Mouse (Mus musculus): ENCODE measurements around the gene Ttc38. TPM values are rescaled to one million over a fixed set of nuclear protein-coding genes. Genes with fewer than 3 reads are reported as not detected.
A peak's percentile ranks its signal among the peaks of the same experiment; 100 is the strongest.

Ttc38 gene
- total RNA-seq, 2 experiments from 2014 or later: 5.7 to 6.5 TPM

DNA sequence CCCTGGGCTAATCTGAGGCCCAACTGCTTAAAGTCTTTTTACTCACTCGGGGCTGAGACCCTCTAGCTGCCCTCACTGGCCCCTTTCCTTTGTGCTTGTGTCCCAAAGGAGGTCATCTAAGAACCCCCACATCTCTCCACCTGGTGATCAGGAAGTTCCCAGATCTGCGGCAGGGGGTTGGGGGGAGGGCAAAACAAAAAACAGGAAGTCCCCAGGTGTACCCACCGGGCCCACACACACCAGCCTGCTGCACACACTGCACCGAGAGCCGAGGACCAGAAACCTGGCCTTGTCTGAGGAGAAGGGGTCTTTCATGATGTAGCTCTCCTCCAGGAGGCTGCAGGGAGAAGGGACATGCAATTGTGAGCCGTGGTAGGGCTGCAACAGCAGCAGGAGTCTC is 24.1 kb upstream of the Ttc38 start:
- no peak for TF ChIP-seq CTCF (conservative IDR thresholded peaks at IDR 0.05)
- no peak overlapping the region for H3K4me3 ChIP-seq

GRCm38 (mm10) chr15:85808434-85808833 is 23.7 kb upstream of the Ttc38 start:
- DNase-seq (ENCODE audit: low spot score in 2 of 2): no peak
- no peak overlapping the region for H3K4me3 ChIP-seq
- peak; percentile 42 for TF ChIP-seq CTCF (conservative IDR thresholded peaks at IDR 0.05)
- no peak overlapping the region for H3K27ac ChIP-seq

More for the DNA sequence above, 24.1 kb upstream of the Ttc38 start:
- DNase-seq (ENCODE audit: low spot score in 2 of 2): no peak
- no peak overlapping the region for H3K27ac ChIP-seq

DNA sequence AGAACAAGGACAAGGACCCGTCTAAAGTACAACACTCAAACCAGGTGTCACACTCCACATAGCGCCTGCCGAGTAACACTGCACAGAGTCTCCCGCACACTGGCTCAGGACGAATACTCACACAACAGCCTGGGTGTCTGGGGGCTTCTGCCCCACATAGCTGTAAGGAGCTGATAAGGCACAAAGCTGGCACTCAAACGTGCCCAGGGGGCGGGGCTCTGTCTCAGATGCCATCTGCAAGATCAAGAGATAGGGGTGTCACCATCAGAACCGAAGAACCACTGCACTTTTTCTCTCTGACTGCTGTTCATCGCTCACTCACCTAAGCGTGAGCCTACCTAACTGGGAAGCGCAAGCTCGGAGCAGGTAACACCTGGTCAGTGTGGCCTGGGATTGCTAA is 23.0 kb upstream of the Ttc38 start:
- no peak for DNase-seq (ENCODE audit: low spot score in 2 of 2)
- no peak overlapping the region for H3K27ac ChIP-seq
- TF ChIP-seq CTCF (conservative IDR thresholded peaks at IDR 0.05): no peak
- no peak overlapping the region for H3K4me3 ChIP-seq

DNA sequence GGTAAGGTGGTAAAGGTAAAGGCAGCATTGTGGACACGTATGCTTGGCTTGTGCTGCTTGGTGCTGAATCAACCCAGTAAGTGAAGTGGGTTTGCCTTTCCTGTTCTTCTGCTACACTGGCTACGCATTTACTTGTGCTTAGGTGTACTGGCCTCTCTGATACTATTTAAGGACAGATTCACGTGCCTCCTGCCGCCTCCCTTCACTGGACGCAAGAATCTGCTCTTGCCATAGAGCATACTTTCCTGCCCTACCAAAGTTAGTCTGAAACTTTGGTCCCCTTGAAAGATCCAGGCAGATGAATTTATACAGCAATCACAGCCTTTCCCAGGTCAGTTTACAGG is 21.7 kb upstream of the Ttc38 start:
- Histone ChIP-seq H3K27ac (peak overlapping the region; percentile 100), H3K4me3 (peak overlapping the region; percentile 74)
- no peak for DNase-seq (ENCODE audit: low spot score in 2 of 2)
- no peak for TF ChIP-seq CTCF (conservative IDR thresholded peaks at IDR 0.05)

- peak overlapping the region; percentile 74 for H3K4me3 ChIP-seq
- peak; percentile 82 to 90 for DNase-seq (ENCODE audit: low spot score in 2 of 2)
- no peak for TF ChIP-seq CTCF (conservative IDR thresholded peaks at IDR 0.05)
- peak overlapping the region; percentile 100 for H3K27ac ChIP-seq
Observed at GRCm38 (mm10) chr15:85810806-85811521, 21.1 kb upstream of the Ttc38 start.

DNA sequence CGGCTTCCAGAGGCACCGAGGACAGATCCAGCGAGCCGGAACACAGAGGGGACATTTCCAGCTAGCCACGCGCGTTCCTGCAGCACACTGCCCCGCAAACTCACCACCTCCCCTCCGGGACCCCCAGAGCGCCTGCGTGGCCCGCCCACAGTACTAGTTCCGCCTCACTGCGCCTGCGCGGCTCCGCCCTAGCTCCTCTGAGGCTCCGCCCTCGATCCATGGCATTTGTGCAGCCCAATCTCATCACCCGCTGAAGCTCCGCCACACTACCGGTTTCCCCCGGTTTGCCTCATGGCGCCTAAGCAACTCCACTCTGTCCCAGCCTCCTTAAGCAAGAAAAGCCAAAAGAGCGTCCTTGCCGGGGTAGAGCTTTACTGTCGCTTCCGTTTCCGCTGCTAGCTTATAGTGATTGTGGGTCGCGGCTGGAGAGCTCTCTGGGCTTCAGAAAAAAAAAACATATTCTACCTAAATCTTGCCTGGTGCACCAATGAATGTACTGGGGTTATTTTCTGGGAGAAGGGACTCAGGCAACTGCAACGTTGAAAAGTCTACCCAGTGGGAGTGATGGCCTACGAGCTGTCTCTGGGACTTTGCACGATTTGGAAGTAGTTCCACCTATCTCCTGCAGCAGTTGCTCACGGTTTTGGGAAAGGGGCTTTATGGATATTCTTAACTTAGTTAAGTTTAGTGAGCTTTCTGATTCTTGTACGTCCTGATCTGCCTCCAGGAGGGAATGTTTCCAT is 20.4 kb upstream of the Ttc38 start, which contains the start of gene Cdpf1:
Cdpf1 (minus strand) TSS at position 163 of the 743 bp plus-strand sequence.
- peak within 1 kb of the TSS; percentile 74 for H3K4me3 ChIP-seq
- peak within 1 kb of the TSS; percentile 100 for H3K27ac ChIP-seq
- peak; percentile 49 for TF ChIP-seq CTCF (conservative IDR thresholded peaks at IDR 0.05)
- DNase-seq (ENCODE audit: low spot score in 2 of 2): peak; percentile 98 to 99

- DNase-seq (ENCODE audit: low spot score in 2 of 2): no peak
- Histone ChIP-seq H3K27ac (no peak overlapping the region), H3K4me3 (no peak overlapping the region)
- TF ChIP-seq CTCF (conservative IDR thresholded peaks at IDR 0.05): no peak
Observed at GRCm38 (mm10) chr15:85813428-85813827, 18.7 kb upstream of the Ttc38 start.

GRCm38 (mm10) chr15:85821203-85822010 is 10.7 kb upstream of the Ttc38 start, which contains the start of gene Pkdrej:
TSS of gene Pkdrej (minus strand) at chr15:85821734.
- DNase-seq (ENCODE audit: low spot score in 2 of 2): peak in 1 of 2 experiments; percentile 20
- Histone ChIP-seq H3K4me3 (peak within 1 kb of the TSS; percentile 52), H3K27ac (peak within 1 kb of the TSS; percentile 74)
- no peak for TF ChIP-seq CTCF (conservative IDR thresholded peaks at IDR 0.05)

DNA sequence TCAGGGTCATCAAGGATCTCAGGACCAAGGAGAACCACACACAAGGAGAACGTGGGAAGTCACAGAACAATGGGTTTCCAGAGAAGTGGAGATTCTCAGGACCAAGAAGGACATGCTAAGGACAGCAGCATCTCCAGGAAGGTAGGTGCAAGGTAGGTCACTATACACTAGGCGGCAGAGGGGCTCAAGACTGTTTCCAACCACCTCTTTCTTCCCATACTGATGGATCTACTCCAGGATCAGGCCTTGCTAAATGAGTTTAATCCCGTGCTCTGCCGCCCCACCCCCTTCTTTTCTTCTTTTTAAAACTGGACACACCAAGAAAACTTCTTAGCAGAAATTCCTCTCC is 10.1 kb upstream of the Ttc38 start:
- H3K27ac ChIP-seq: peak overlapping the region; percentile 74
- no peak for DNase-seq (ENCODE audit: low spot score in 2 of 2)
- peak; percentile 38 for TF ChIP-seq CTCF (conservative IDR thresholded peaks at IDR 0.05)
- H3K4me3 ChIP-seq: peak overlapping the region; percentile 52

DNA sequence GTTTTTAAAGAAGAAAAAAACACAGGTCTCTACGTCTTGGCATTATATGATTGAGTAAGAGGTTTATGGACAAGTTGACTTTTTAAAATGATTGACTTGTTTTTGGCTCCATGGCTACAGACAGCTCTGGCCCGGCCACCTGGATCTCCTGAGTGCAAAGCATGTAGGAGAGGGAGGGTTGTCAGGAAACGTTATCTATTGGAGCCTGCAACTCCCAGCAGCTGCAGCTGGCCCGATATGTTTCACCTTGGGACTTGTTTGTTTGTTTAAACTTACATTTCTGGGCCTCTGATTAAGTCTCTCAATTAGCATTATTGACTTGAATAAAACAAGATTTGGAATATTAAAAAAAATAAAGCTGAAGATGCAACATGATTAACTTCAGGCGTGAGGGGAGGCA is 5.4 kb upstream of the Ttc38 start:
- no peak for DNase-seq (ENCODE audit: low spot score in 2 of 2)
- H3K4me3 ChIP-seq: no peak overlapping the region
- TF ChIP-seq CTCF (conservative IDR thresholded peaks at IDR 0.05): no peak
- no peak overlapping the region for H3K27ac ChIP-seq

DNA sequence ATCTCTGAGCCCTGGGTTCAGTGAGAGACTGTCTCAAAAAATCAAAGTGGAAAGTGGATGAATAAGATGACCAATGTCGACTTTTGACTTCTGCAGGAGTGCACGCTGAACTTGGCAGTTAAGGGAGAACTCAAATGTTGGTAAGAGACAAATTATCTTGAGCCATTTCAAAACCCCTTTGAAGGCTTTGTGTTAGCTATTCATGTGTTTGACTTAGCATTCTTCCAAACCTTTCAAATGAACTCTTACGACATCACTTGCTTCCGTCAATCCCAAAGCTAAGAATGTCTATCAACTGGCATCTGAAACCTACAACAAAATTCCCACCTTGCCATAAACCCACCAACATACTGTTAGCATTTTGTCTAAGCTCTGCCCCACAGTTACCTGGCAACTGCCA is 4.0 kb upstream of the Ttc38 start:
- TF ChIP-seq CTCF (conservative IDR thresholded peaks at IDR 0.05): no peak
- no peak for DNase-seq (ENCODE audit: low spot score in 2 of 2)
- Histone ChIP-seq H3K4me3 (no peak overlapping the region), H3K27ac (no peak overlapping the region)

DNA sequence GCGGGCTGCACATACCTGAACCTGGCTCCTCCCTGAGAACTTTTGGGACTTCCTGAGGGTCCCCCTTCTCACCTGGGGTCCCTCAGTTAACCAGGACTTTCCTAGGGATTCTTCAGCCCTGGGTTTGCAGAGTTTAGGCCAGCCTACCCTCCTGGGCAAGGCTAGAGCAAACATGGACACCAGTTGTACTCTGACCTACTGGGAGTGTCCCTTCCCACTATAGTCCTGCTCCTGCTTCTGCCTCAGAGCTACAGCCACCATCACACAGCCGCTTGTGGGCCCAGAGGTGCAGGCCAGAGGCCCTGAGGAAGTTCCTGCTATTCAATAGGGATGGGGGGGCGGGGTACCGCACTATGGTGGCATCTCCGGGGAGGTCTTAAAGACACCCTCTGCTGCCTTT is 2.6 kb upstream of the Ttc38 start:
- DNase-seq (ENCODE audit: low spot score in 2 of 2): no peak
- Histone ChIP-seq H3K27ac (no peak overlapping the region), H3K4me3 (no peak overlapping the region)
- no peak for TF ChIP-seq CTCF (conservative IDR thresholded peaks at IDR 0.05)

DNA sequence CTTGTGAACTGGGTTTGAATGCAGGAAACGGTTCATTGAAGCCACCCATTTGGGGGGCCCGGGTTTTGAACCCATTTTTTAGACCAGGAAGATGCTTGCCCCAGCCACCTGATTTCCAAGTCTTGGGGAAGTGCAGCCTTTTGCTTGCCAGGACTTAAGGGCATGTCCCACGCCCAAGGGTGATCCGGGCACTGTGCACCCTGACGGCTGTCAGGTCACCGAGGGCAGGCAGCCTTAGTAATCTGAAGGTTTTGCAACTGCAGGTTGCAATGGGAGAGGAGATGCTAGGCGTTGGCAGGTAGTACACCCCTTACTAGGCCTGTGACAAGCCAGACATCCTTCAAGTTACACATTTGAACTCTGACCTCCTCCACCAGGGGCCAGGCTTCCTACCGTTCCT is 493 bp downstream of the Ttc38 start:
- H3K27ac ChIP-seq: peak overlapping the region; percentile 93
- no peak for DNase-seq (ENCODE audit: low spot score in 2 of 2)
- TF ChIP-seq CTCF (conservative IDR thresholded peaks at IDR 0.05): no peak

More for the DNA sequence above, 493 bp downstream of the Ttc38 start:
- peak overlapping the region; percentile 70 for H3K4me3 ChIP-seq
